Mouse (Mus musculus): ENCODE measurements around the gene Add3.

DNA sequence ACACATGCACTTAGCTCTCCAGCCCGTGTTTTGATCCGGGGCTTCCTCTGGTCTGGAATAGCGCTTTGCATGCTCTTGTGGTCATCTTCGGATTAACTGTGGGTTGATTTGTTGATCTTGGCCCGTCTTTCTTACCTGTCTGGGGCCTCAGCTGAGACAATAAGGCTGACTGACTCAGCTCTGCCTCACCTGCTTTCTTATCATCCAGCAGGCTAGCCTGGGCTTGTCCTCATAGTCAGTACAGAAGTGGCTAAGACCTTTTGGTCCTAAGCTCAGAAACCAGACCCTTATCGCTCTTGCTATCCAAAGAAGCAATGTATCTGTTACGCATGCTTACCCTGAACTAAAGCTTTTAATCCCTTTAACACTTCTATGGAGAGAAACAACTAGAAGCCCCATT is 143.5 kb downstream of the Add3 start:
- no peak for TF ChIP-seq GATA1 (IDR thresholded peaks at IDR 0.05; ENCODE audit: borderline replicate concordance, low read length)
- no peak for TF ChIP-seq CTCF (IDR thresholded peaks at IDR 0.05; ENCODE audit: low read depth, low read length)
- TF ChIP-seq POLR2AphosphoS5 (IDR thresholded peaks at IDR 0.05; ENCODE audit: insufficient replicate concordance, low read depth, low read length): no peak
- no peak for TF ChIP-seq GATA2 (IDR thresholded peaks at IDR 0.05; ENCODE audit: borderline replicate concordance, low read depth, low read length)
- TF ChIP-seq TAL1 (conservative IDR thresholded peaks at IDR 0.05; ENCODE audit: low read depth, low read length): no peak
